Mouse (Mus musculus): ENCODE results near the gene Fam131a. TPM values are rescaled to one million over a fixed set of nuclear protein-coding genes. Genes with fewer than 3 reads are reported as not detected.

The Fam131a gene
- polyA plus RNA-seq, 2 experiments from 2014 or later: 0.34 to 0.59 TPM

Other genes starting within 250 kb of the Fam131a start
- gene Eif2b5, start 194.4 kb upstream of the Fam131a start, polyA plus RNA-seq (2017; shearing (Covaris generic)): 10 to 100 TPM; 12.0 to 16.3 TPM
- gene Dvl3, start 176.3 kb upstream of the Fam131a start, polyA plus RNA-seq (2017; shearing (Covaris generic)): 10 to 100 TPM; 14.7 to 17.8 TPM
- gene Ap2m1, start 157.8 kb upstream of the Fam131a start, polyA plus RNA-seq (2017; shearing (Covaris generic)): 100 to 1,000 TPM; 452 to 618 TPM
- 10 to 100 TPM; 74.2 to 95.0 TPM for gene Abcf3, start 144.7 kb upstream of the Fam131a start, polyA plus RNA-seq (2017; shearing (Covaris generic))
- under 1 TPM in 1 of 2 experiments, not detected in 1; 0.16 TPM for gene Vwa5b2, start 103.8 kb upstream of the Fam131a start, polyA plus RNA-seq (2017; shearing (Covaris generic))
- 10 to 100 TPM; 18.8 to 21.6 TPM for gene Eef1akmt4, start 81.6 kb upstream of the Fam131a start, polyA plus RNA-seq (2017; shearing (Covaris generic))
- not detected for gene Gm49333, start 81.6 kb upstream of the Fam131a start, polyA plus RNA-seq (2017; shearing (Covaris generic))
- gene Alg3, start 81.5 kb upstream of the Fam131a start, polyA plus RNA-seq (2017; shearing (Covaris generic)): 10 to 100 TPM; 31.9 to 41.6 TPM
- gene Camk2n2, start 72.0 kb upstream of the Fam131a start, polyA plus RNA-seq (2017; shearing (Covaris generic)): not detected
- gene Ece2, start 63.4 kb upstream of the Fam131a start, polyA plus RNA-seq (2017; shearing (Covaris generic)): not detected
- 100 to 1,000 TPM; 179 to 222 TPM for gene Psmd2, start 41.6 kb upstream of the Fam131a start, polyA plus RNA-seq (2017; shearing (Covaris generic))
- 10 to 100 TPM; 56.0 to 66.6 TPM for gene Eif4g1, start 24.9 kb upstream of the Fam131a start, polyA plus RNA-seq (2017; shearing (Covaris generic))
- 10 to 100 TPM; 59.3 to 62.4 TPM for gene Polr2h, start 24.4 kb downstream of the Fam131a start, polyA plus RNA-seq (2017; shearing (Covaris generic))
- gene Clcn2, start 24.5 kb downstream of the Fam131a start, polyA plus RNA-seq (2017; shearing (Covaris generic)): 1 to 10 TPM; 1.4 to 1.7 TPM
- not detected for gene Chrd, start 39.9 kb downstream of the Fam131a start, polyA plus RNA-seq (2017; shearing (Covaris generic))
- gene Thpo, start 41.3 kb downstream of the Fam131a start, polyA plus RNA-seq (2017; shearing (Covaris generic)): not detected